Mouse (Mus musculus) kidney, postnatal 10 days (tissue): ENCODE measurements around the gene Acyp2.

Experiments used
- DNase-seq: peaks from one replicate; pipeline ENCODE4 v3.0.0; 2021; ENCODE audit warnings: mixed read lengths

Acyp2 gene

DNA sequence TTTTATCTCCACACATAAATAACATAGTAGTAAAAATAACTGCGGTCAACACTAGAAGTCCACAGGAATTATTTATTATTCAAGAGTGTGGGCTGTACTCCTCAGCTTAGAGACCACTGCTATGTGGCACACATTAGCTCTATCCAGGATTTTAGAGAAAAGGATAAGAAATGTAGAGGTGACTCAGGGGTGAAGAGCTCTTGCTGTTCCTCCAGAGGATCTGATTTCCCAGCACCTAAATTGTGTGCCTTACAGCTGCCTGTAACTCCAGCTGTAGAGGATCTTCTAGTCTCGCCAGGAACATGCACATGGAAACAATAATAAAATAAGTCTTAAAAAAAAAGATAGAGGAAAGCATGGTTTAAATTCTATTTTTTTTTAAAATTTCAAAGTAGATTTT lies 70.5 kb downstream of the Acyp2 start:
- no peak for DNase-seq

DNA sequence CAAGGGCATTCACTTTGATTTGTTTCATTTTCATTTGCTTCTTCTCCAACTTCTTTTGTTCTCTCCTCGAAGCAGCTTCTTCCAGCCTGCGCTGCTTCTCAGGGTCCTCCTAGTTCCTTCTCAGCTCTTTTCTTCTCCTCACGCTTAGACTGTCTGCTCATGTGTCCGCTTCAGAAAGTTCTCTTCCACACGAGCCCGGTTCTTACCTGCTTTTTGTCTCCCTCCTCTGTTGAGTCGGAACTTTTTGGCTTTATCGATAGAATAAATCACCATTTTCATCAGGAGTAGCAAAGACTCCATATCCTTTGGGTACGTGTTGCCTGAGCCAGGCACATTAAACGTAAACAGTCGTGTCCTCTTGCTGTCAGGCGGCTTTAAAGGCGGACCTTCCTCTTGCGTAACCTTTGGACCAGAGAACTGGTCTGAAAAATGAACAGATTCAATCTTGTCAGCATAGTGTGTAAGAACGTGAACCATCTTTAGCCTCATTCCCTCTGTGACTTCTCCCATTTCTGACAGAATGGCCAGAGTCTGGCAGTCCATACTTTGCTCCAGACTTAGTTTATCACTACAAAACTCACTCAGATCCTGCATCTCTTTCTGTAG lies 76.5 kb downstream of the Acyp2 start:
- DNase-seq: no peak

DNA sequence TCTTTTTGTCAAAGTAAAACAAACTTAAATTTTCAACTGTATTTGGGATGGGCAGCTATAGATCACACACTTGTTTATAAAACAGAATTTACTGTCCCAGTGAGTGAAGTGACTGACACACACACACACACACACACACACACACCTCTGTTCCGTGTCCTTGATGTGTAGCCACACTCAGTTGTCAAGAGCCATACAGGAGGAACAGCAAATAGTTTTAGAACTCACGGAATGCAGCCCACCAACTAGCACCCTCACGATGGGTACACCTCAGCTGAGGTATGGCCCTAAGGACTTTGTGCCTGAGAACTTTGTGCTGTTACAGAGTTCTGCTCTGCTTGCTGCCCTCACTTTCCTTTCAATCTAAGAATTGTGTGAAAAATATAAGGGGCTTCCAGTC lies 78.8 kb downstream of the Acyp2 start:
- no peak for DNase-seq

DNA sequence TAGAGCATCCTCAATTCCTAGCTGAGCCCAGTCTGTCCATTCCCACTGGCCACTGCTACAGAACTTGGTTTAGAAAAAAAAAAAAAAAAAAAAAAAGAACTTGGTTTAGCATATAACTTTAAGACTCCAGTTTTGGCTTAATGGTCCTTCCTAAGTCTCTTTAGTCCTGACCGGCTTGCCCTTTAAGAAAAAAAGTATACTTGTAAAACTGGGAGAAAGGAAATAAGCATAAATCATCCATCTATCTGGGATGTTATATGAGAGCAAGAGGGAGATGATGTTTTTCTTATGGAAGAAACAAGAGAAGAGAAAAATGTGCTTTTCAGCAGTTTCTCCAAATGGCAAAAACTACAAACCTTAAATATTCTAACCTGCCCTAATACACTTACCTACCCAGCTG lies 89.2 kb downstream of the Acyp2 start:
- DNase-seq: no peak

DNA sequence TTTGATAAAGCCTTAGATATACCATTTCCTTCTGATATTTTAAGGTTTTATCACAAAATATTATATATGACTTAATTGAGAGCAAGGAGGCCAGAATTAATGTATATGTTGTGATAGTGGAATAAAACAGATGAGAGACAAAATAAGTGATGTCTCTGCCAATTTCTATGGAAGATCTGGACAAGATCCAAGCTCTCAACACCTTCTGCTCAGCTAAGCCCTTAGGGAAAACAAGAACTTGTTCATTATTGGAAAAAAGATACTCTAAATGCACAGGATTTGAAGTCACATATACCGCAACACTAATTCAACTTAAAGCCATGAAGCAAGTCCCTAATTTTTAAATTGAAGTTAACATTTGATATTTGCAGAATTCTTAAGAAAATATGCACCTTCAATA lies 96.0 kb downstream of the Acyp2 start:
- no peak for DNase-seq

DNA sequence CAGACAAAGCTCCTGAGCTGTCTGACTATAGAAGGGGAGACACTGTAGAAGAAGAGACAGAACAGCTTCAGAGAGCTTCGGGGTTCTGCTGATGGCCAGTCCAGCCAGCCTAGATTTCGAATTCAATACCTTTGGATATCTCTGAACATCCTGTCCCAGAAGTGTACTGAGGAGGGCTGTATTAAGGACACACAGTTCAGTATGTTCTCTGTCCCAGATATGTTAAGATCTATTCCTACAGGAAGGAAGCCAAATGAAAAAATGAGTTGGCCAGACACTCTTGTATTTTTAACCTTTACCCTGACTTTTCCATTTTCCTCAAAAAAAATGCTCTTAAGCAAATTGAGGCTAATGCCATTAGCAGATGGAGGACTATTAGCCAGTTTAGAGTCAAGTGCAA lies 132.3 kb downstream of the Acyp2 start:
- no peak for DNase-seq

DNA sequence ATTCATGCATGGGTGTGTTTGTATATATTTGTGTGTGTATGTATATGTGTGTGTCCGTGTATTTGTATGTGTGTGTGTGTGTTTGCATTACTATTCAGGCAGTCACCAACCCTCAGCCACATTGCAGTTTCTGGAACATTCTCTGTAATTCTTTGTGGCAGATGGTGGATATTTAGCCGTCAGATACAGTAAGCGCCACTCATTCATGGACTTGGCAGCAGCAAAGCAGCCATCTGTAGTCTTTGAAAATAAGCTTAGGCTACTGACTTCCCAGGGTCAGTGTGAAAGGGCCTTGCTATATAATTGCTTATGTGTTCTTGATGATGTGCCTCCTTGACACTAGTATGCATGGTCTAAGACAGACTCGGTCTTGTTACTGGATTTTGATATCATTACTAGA lies 141.2 kb downstream of the Acyp2 start:
- DNase-seq: no peak

DNA sequence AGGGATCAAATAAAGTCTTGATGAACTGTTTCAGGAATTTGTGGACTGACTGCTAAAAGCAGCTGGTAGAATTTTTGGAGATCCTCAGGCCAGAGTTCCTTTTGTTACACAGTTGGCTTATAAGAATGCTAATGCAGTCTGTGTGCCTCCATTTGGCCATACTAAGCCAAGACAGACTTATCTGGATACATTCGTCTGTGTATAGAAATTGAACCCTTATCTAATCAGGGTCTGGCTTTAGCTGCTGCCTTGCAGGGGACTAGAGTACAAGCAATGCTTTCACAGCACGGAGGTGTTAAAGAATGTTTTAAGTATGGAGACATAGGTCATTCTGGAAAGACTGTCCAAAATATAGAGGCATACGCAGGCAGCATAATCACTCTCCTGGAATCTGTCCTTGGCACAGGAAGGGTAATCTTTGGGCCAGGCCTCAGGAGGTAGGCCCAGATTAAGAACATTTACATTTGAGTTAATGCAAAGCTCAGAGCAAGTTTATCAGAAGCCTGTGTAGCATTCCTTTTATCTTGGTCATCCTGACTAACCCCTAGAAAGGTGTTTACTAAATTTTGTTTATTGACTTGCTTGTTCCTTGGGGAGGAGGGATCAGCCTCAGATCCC lies 150.5 kb downstream of the Acyp2 start:
- DNase-seq: no peak

DNA sequence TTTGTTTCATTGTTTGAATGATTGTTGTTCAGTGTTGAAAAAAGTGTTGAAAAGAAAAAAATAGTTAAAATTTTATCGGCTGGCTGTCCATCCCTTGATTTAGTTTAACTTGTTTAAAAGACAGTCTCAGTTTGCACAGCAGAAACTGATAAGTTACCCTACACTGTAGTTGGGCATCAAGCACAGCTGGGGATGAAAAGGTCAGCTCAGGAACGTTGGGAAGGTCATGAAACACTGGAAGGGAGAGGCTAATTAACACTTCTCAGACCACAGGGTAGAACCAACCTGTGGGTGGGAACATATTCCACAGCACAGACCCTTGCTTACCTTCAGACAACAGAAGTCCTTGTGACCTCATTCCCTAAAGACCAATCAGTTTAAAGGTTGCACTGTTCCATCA lies 152.2 kb downstream of the Acyp2 start:
- no peak for DNase-seq

DNA sequence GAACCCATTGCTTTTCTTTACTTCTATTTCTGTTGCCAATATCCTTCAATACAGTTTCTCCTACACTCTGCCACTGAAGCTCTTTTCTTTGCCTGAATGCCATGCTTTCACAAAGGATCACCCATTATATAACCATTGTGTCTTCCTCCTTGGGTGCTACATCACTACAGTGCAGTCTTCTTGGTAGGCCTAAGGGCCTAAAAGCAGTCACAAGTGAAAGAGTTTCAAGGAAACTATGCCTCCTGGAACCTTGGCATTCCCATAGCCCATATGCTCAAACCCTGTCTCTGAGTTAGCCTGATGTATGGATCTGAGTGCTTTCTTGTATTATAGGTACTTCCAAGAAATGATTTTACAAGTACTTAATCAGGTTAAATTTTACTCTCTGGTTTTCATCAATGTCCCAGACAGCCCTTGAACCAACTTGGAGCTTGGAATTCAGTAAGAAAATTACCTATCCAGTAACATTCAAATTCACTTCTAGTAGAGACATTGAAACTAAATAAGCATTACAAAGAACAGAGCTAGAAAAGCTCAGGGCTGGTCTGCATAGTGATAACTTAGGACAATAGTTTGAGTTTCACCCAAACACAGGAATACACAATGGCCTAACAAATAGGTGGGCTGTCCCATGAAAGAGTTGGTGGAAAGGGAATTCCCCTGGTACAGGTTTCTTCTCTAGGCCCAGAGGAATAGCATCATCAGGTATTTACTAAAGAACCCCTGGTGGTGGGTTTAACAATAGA lies 157.7 kb downstream of the Acyp2 start:
- no peak for DNase-seq

DNA sequence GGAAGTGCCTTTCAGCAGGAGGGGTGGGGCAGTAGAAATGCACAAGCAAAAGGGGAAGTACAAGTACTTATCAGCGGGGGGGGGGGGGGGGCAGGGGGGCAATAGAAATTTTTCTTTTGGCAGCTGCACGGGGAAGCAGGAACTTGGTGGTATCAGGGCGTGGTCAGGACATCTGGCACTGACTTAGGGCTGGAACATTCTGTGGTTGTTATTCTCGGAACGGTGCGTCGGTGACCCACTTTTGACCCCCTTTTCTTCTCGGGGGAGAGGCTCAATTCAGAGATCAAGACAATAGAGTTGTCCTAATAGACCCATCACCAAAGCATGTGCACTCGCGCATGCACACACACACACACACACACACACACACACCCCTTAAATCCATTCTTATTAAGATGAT lies 161.2 kb downstream of the Acyp2 start:
- DNase-seq: no peak

DNA sequence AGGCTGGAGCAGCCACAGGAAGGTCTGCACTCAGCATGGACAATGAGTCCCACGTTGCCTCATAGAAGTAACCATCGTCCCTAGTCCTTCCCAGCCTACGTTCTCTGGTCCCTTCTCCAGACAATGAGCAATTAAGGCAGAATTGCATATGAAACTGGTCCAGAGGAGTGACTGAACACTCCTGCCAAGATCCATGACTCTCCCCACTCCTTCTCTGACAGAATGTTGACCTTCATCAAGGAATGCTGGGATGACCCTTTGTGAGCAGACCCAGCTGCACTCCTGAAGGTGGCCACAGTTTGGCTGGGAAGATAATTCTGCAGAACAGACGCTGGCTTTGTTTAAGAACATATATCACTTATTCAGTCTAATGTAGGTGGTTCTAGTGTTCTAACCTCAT lies 166.1 kb downstream of the Acyp2 start:
- DNase-seq: no peak

DNA sequence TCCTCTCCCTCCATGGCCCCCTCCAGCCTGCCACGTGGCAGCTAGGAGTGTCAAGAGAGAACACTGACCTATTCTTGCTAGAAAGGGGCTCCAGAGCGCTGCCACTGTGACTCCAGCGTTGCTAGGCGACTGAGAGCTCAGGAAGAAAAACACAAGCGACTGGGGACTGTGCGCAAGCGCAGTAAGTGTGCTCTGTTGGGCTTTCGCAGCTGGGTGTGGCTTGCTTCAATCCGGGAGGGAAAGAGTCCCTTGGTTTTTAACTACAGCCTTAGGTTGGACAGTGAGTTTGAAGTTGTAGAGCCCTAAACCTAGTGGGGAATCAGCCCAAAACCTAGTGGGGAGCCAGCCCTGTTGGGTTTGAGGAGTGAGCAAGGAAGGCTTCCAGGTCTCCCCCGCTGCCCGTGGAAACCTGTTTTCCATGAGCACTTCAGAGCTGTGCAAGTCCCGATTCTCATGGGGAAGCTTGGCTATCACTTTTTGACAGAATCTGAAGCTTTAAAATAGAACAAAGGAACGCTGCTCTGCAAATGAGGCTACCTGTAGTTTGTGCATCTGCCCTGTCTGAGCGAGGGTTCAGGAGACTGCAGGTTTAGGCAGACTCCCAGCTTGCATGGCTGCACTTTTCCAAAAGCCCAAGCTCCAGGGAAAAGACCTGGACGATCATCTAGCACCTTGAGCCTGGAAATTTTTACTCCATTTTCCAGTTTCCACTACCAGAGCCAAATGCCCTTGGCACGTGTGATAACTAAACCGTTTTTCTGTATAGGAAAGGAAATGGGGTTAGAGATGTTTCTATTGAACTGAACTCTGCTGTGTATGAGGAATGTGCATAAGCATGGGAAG lies 177.4 kb downstream of the Acyp2 start, which contains the start of gene 4930505A04Rik:
Gene 4930505A04Rik, minus strand, starts transcription at position 77 of the 843 bp plus-strand sequence.
- peak; percentile 92 for DNase-seq

DNA sequence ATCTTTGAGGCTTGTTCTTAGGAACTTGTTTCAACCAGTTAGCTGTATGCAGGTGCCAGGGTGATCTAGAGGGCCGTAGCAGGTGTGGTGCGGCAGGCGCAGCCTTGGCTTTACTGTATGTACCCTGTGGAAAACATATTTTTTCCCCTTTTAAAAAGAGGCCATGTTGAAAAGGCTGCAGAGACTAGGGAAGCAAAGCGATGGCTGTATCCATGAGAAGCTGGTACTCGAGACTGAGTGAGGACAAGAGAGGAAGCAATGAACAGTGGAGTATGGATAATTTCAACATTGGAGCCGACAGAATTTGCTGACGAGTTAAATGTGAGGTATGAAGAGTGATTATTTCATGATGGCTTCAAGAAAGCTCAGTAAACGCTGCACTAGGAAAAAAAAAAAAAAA lies 178.2 kb downstream of the Acyp2 start:
- no peak for DNase-seq
